Mouse (Mus musculus) liver, adult 2 months (tissue): ENCODE results near the gene Camkmt.

Experiments used
- CTCF ChIP-seq: fragments of 200-500 bp; IDR thresholded peaks from 2 replicates; pipeline ENCODE4 v1.5.1; 2011; ENCODE audit warnings: low read depth, low read length, control low read depth
- POLR2A ChIP-seq: fragments of 200-500 bp; IDR thresholded peaks from 2 replicates; pipeline ENCODE4 v1.6.1; 2011; ENCODE audit warnings: low read length, control low read depth; ENCODE audit not compliant: insufficient read depth; ENCODE audit errors: extremely low read depth

GRCm38 (mm10) chr17:85375523-85375922 lies 285.2 kb downstream of the Camkmt start:
- no peak for TF ChIP-seq CTCF
- no peak for TF ChIP-seq POLR2A
